Mouse (Mus musculus): ENCODE data around the gene Zfyve27. TPM values are rescaled to one million over a fixed set of nuclear protein-coding genes. Genes with fewer than 3 reads are reported as not detected.

Gene Zfyve27
- total and polyA plus RNA-seq, 3 experiments, result 27.0 to 40.2 TPM; not detected in 1

- Histone ChIP-seq H3K4me1 (ENCODE audit: control insufficient read depth in 1 of 2, insufficient read depth in 2 of 2, low read length in 2 of 2) (peaks cover 7 to 34% of the 10 kb centered on the region in 2 experiments), H3K9me3 (replicated peaks; ENCODE audit: insufficient read depth, low read length) (no peaks in the 10 kb centered on the region), H3K36me3 (ENCODE audit: control insufficient read depth in 1 of 2, insufficient read depth in 2 of 2, low read length in 2 of 2) (peaks cover 0 to 21% of the 10 kb centered on the region in 2 experiments; a peak in 2 of 4 replicates), H3K9ac (ENCODE audit: control insufficient read depth, low read depth, low read length, poor library complexity, severe bottlenecking) (no peak overlapping the region), H3K4me3 (ENCODE audit: control insufficient read depth in 1 of 2, insufficient read depth in 1 of 2, low read depth in 2 of 2, low read length in 2 of 2) (no peak overlapping the region), H3K27me3 (ENCODE audit: control insufficient read depth in 1 of 2, insufficient read depth in 2 of 2, low read length in 2 of 2) (no peaks in the 10 kb centered on the region), H3K79me2 (ENCODE audit: control insufficient read depth, insufficient read depth, low read length, poor library complexity) (no peaks in the 10 kb centered on the region; the same call in 1 of the 2 replicates), H3K27ac (ENCODE audit: control insufficient read depth, low read depth, low read length) (no peak overlapping the region)
- DNase-seq (ENCODE audit: low read depth, low spot score), result no peak
- TF ChIP-seq CHD1 (IDR thresholded peaks at IDR 0.05; ENCODE audit: low read depth, low read length) (no peak), UBTF (IDR thresholded peaks at IDR 0.05; ENCODE audit: borderline replicate concordance, insufficient read depth, low read depth, low read length) (no peak), TAL1 (IDR thresholded peaks at IDR 0.05; ENCODE audit: low read length) (no peak), POLR2A (IDR thresholded peaks at IDR 0.05; ENCODE audit: control insufficient read depth in 1 of 2, insufficient read depth in 1 of 2, low read depth in 1 of 2, low read length in 2 of 2, poor library complexity in 1 of 2) (no peak), USF2 (IDR thresholded peaks at IDR 0.05; ENCODE audit: borderline replicate concordance in 1 of 2, insufficient read depth in 1 of 2, low read depth in 1 of 2, low read length in 2 of 2) (no peak), ZKSCAN1 (IDR thresholded peaks at IDR 0.05; ENCODE audit: low read depth, low read length) (no peak)
Observed at GRCm38 (mm10) chr19:42142757-42143156, 21.0 kb upstream of the Zfyve27 start.

GRCm38 (mm10) chr19:42144067-42144466 is 19.7 kb upstream of the Zfyve27 start:
- H3K27me3 ChIP-seq (ENCODE audit: control insufficient read depth in 1 of 2, insufficient read depth in 2 of 2, low read length in 2 of 2), result no peaks in the 10 kb centered on the region
- TF ChIP-seq RCOR1 (IDR thresholded peaks at IDR 0.05; ENCODE audit: low read depth, low read length) (no peak), CTCF (IDR thresholded peaks at IDR 0.05 in 2 of 3, conservative IDR thresholded peaks at IDR 0.05 in 1 of 3; ENCODE audit: control insufficient read depth in 1 of 3, insufficient read depth in 1 of 3, low read depth in 2 of 3, low read length in 3 of 3, poor library complexity in 1 of 3, severe bottlenecking in 1 of 3) (no peak), RAD21 (IDR thresholded peaks at IDR 0.05; ENCODE audit: low read depth, low read length) (no peak), ZC3H11A (IDR thresholded peaks at IDR 0.05; ENCODE audit: low read depth, low read length) (no peak), USF1 (IDR thresholded peaks at IDR 0.05; ENCODE audit: low read depth, low read length) (no peak), USF2 (IDR thresholded peaks at IDR 0.05; ENCODE audit: borderline replicate concordance in 1 of 2, insufficient read depth in 1 of 2, low read depth in 1 of 2, low read length in 2 of 2) (no peak), GABPA (IDR thresholded peaks at IDR 0.05; ENCODE audit: low read depth, low read length) (no peak), POLR2AphosphoS2 (IDR thresholded peaks at IDR 0.05; ENCODE audit: low read length) (no peak), NELFE (IDR thresholded peaks at IDR 0.05; ENCODE audit: low read depth, low read length) (no peak), MYC (IDR thresholded peaks at IDR 0.05; ENCODE audit: low read depth, low read length) (no peak), ELF1 (IDR thresholded peaks at IDR 0.05; ENCODE audit: low read depth, low read length) (no peak), MYB (IDR thresholded peaks at IDR 0.05; ENCODE audit: low read depth, low read length) (no peak), CHD2 (IDR thresholded peaks at IDR 0.05; ENCODE audit: low read length) (no peak), MEF2A (IDR thresholded peaks at IDR 0.05; ENCODE audit: extremely low read depth, insufficient replicate concordance, low read depth, low read length, poor library complexity, severe bottlenecking) (no peak), MXI1 (IDR thresholded peaks at IDR 0.05; ENCODE audit: low read depth, low read length) (no peak)
- H3K4me3 ChIP-seq (ENCODE audit: control insufficient read depth in 1 of 2, insufficient read depth in 1 of 2, low read depth in 2 of 2, low read length in 2 of 2), result no peak overlapping the region
- H3K9me3 ChIP-seq (replicated peaks; ENCODE audit: insufficient read depth, low read length), result no peaks in the 10 kb centered on the region
- peaks cover 2% of the 10 kb centered on the region; the same call in 1 of the 2 replicates for H3K79me2 ChIP-seq (ENCODE audit: control insufficient read depth, insufficient read depth, low read length, poor library complexity)
- H3K27ac ChIP-seq (ENCODE audit: control insufficient read depth, low read depth, low read length), result no peak overlapping the region
- no peak overlapping the region for H3K9ac ChIP-seq (ENCODE audit: control insufficient read depth, low read depth, low read length, poor library complexity, severe bottlenecking)
- peaks cover 4 to 30% of the 10 kb centered on the region in 2 experiments; a peak in 3 of 4 replicates for H3K4me1 ChIP-seq (ENCODE audit: control insufficient read depth in 1 of 2, insufficient read depth in 2 of 2, low read length in 2 of 2)
- peaks cover 0 to 9% of the 10 kb centered on the region in 2 experiments; a peak in 2 of 4 replicates for H3K36me3 ChIP-seq (ENCODE audit: control insufficient read depth in 1 of 2, insufficient read depth in 2 of 2, low read length in 2 of 2)
- DNase-seq (ENCODE audit: low read depth, low spot score), result no peak

Data from MEL (cell line).